Mouse (Mus musculus) retina, postnatal 7 days (tissue): ENCODE results near the gene Slc22a26.
"Not testable (repeated sequence)": the region's sequence is repeated elsewhere in the genome, so short reads cannot be mapped to it uniquely, and the experiment has no call there.

Experiments
- DNase-seq: peaks from one replicate; pipeline ENCODE4 v3.0.0-alpha.2; 2012; ENCODE audit warnings: low read depth, low spot score

Slc22a26 gene

DNA sequence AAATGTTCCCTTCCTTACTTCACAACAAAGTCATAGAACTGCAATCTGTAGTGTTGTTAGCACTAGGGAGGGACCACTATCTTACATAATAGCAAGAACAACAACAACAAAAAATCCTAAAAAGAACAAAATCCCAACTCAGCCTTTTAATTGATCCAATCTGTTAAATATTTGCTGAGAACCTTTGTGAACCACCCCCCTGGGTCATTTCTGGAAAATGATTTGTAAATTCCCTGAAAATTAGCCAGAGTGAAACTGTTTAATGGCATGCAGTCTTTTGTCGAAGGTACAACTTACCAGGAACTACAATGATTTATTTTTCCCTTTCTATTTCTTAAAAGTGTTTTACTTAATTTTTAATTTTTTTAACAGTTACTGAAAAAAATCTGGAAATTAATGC is at the start of gene Slc22a26:
TSS of gene Slc22a26 (minus strand) at position 97 of the 400 bp plus-strand sequence.
- DNase-seq: no peak

DNA sequence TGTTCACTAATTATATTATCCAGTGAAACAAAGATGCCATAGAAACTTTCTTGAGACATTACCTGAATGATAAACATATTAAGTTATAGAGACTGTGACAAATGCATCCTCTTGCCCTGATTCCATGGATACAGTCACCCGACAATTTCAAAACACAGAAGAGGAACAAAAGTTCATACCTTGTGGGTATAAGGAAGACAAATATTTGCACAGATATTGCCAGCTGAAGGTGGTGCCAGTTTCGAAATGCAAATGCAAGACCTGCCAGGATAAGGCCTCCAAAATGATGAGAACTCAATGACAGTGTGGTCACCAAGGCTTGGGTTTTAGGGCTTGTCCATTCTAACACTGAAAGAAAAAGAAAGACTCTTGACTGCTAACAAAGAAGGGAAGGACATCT is 27.4 kb upstream of the Slc22a26 start:
- no peak for DNase-seq

- DNase-seq: no peak
Observed at GRCm38 (mm10) chr19:7790571-7790970, 11.9 kb downstream of the Slc22a26 start.

- DNase-seq: no peak
Observed at GRCm38 (mm10) chr19:7775306-7775705, 27.2 kb downstream of the Slc22a26 start.

GRCm38 (mm10) chr19:7766124-7766523 is 36.3 kb downstream of the Slc22a26 start:
- no peak for DNase-seq

GRCm38 (mm10) chr19:7765599-7765998 is 36.9 kb downstream of the Slc22a26 start:
- no peak for DNase-seq

- not testable (repeated sequence) for DNase-seq
Observed at GRCm38 (mm10) chr19:7753371-7753770, 49.1 kb downstream of the Slc22a26 start.
